Mouse (Mus musculus): Measurements from ENCODE around the gene 9230110F15Rik.
"Not testable (repeated sequence)": the region's sequence is repeated elsewhere in the genome, so short reads cannot be mapped to it uniquely, and the experiment has no call there.

The 9230110F15Rik gene

DNA sequence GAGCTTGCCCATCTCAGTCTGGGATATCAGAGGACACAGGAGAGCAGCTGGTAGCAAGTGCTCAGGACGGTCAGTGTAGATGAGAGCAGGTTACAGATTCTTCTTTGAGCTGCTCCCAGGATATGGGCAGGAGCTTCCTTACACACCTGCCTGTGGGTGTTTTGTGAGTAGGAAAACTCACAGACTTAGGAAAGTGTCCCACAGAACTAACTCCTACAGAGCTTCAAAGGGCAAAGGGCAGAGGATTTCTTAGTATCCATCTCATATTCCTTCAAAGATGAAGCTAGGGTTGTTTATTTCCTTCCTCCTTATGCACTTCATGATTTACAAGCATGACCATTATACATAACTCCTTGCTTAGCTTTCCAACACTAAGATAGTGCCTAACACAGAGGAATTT lies at the start of gene 9230110F15Rik:
9230110F15Rik (minus strand) TSS at position 101 of the 400 bp plus-strand sequence.
- no peak for DNase-seq (ENCODE audit: low spot score in 2 of 2)

DNA sequence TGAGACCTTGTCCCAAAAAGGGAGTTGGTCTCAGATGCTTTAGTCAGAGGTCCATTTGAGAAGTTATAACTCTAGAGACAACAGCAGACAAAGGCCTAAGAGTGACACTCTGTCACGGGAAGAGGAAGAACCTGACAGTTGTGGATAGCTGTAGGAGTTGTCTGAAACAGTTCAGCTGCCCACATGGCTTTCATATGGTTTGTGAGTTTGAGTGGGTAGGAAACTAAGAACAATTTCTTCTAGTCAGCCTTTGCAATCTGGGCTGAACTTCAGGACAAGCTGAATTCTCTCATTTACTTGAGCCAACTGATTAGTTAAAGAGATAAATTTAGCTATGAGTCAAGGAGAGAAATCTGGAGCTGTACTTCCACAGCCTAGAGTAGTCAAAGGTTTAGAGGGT lies 49.2 kb upstream of the 9230110F15Rik start:
- peak; percentile 0 to 11 for DNase-seq (ENCODE audit: low spot score in 2 of 2)

DNA sequence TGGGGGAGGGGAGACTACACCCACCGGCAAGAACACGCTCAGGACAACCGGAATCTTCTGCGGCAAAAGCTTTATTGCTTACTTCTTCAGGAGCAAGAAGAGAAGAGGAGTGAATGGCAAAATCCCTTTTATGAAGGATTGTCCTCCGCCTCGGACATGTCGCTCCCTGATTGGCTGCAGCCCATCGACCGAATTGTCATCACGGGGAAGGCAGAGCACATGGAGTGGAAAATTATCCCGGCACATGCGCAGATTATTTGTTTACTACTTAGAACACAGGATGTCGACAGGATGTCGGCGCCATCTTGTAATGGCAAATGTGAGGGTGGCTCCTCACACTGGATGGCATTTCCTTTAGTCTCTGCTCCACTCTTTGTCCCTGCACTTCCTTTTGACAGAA lies 26.1 kb downstream of the 9230110F15Rik start:
- not testable (repeated sequence) for DNase-seq (ENCODE audit: low spot score in 2 of 2)

DNA sequence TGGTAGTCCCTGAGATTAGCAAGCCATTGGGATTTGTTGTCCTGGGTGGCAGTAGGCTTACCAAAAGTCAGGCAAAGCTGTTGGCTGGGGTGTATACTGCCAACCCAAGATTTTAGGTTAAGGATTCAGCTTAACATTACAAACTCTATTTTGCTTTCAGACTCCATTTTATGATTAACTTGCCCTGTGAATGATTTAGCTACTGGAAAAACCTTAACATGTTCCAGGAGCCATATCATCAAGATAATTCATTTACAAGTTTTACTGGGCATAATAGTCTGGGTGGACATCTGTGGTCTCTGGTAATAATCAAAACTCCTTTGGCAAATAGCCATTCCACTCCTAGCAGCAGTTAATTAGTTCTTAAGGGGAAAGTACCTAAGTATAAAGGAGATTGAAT lies 45.8 kb downstream of the 9230110F15Rik start:
- no peak for DNase-seq (ENCODE audit: low spot score in 2 of 2)

- no peak for DNase-seq (ENCODE audit: low spot score in 2 of 2)
Measured at GRCm38 (mm10) chr9:35790001-35790400, 53.9 kb downstream of the 9230110F15Rik start, which contains the start of the genes Gm27235 and D730048I06Rik. Gene Gm27235 (minus strand): TSS chr9:35790101. Gene D730048I06Rik (minus strand): TSS chr9:35790112.
